Mouse (Mus musculus) liver, embryonic 16.5 days (tissue): ENCODE data around the gene Tesk2. TPM values are rescaled to one million over a fixed set of nuclear protein-coding genes. Genes with fewer than 3 reads are reported as not detected.

Source experiments
- ATAC-seq: fragments of 200-750 bp; cut with Nextera tagmentation; 2 replicates; pipeline ENCODE4 v1.8.0; 2017; ENCODE audit warnings: low read depth, mild to moderate bottlenecking, moderate number of reproducible peaks, moderate library complexity
- H3K27ac ChIP-seq: fragments of 300-500 bp; sonication (generic); 2 replicates; pipeline ENCODE4 v1.5.1; 2014; ENCODE audit warnings: mild to moderate bottlenecking, low read length
- H3K27me3 ChIP-seq: fragments of 300-500 bp; sonication (generic); 2 replicates; pipeline ENCODE4 v1.6.1; 2014; ENCODE audit warnings: low read depth, low read length, mixed read lengths; ENCODE audit not compliant: control insufficient read depth, insufficient read depth
- H3K36me3 ChIP-seq: fragments of 300-500 bp; sonication (generic); 2 replicates; pipeline ENCODE4 v1.6.1; 2014; ENCODE audit warnings: mild to moderate bottlenecking; ENCODE audit not compliant: control insufficient read depth, insufficient read depth
- H3K4me1 ChIP-seq: fragments of 300-500 bp; sonication (generic); 2 replicates; pipeline ENCODE4 v1.6.1; 2014; ENCODE audit warnings: low read depth, low read length, mixed read lengths; ENCODE audit not compliant: control insufficient read depth
- H3K4me2 ChIP-seq: fragments of 300-500 bp; sonication (generic); 2 replicates; pipeline ENCODE4 v1.6.1; 2014; ENCODE audit warnings: low read depth, low read length, mixed read lengths
- H3K4me3 ChIP-seq: fragments of 300-500 bp; sonication (generic); 2 replicates; pipeline ENCODE4 v1.5.1; 2014; ENCODE audit warnings: low read depth, mild to moderate bottlenecking, low read length
- H3K9ac ChIP-seq: fragments of 300-500 bp; sonication (generic); 2 replicates; pipeline ENCODE4 v1.6.1; 2014; ENCODE audit warnings: low read depth, low read length
- H3K9me3 ChIP-seq: fragments of 300-500 bp; sonication (generic); replicated peaks from 2 replicates; pipeline ENCODE4 v1.6.1; 2016; ENCODE audit warnings: low read length; ENCODE audit not compliant: control insufficient read depth
- WGBS: fragments of 180-500 bp; shearing (Covaris S2); extraction: QIAGEN DNeasy Blood & Tissue Kit; methylation state at CpG from one replicate; pipeline ENCODE4 v1.1.7; 2014; ENCODE audit not compliant: insufficient replicate concordance; 5-methylcytosine and 5-hydroxymethylcytosine counted together
- polyA plus RNA-seq: library from polyadenylated mRNA; unstranded; fragments of >200 nt; fragmentation: Nextera tagmentation; extraction: Ambion mirVana; gene quantifications from 2 replicates; pipeline ENCODE4 v1.2.1, GENCODE M21; 2015

The Tesk2 gene
- polyA plus RNA-seq, 1 experiment from 2014 or later = 5.9 TPM

DNA sequence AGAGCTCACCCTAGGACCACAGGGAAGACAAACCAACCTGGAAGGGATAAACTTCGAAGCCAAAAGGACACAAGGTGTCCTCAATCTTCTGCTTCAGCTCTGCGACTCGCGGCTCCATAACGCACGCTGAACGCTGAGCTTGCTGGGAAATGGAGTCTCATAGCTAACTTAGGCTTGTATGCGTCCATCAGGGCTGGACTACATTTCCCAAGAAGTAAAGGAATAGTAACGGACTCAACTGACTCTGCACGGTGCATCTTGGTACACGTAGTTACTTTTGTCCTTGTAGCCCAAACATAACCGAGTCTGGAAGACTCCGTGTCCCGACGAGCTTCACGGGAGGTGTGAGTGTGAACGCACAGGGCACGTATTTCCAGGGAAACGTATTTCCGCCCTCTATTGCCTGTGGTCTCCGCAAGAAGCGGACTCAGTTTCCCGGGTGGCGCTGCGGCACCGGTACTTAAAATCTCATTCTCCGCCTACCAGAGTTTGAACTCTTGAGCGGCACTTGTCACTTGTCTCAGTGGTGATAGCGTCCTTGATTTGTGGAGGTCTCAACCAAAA is 12.5 kb upstream of the Tesk2 start, which contains the start of the genes Mmachc and Ccdc163:
Gene Mmachc (minus strand): TSS at position 206 of the 564 bp plus-strand sequence.
Gene Ccdc163 (plus strand): TSS at position 309 of the 564 bp plus-strand sequence.
- H3K4me3 ChIP-seq = peak within 1 kb of the TSS; percentile 73
- peak within 1 kb of the TSS; percentile 69 for H3K9ac ChIP-seq
- peaks cover 13% of the 10 kb centered on the region for H3K4me1 ChIP-seq
- no peaks in the 10 kb centered on the region for H3K9me3 ChIP-seq
- H3K4me2 ChIP-seq = peak within 1 kb of the TSS; percentile 91
- no peaks in the 10 kb centered on the region for H3K36me3 ChIP-seq
- peak; percentile 98 for ATAC-seq
- H3K27me3 ChIP-seq = no peaks in the 10 kb centered on the region
- WGBS = under 1% methylated on average over 29 of the region's 29 CpGs
- peak within 1 kb of the TSS; percentile 56; the same call in 1 of the 2 replicates for H3K27ac ChIP-seq

DNA sequence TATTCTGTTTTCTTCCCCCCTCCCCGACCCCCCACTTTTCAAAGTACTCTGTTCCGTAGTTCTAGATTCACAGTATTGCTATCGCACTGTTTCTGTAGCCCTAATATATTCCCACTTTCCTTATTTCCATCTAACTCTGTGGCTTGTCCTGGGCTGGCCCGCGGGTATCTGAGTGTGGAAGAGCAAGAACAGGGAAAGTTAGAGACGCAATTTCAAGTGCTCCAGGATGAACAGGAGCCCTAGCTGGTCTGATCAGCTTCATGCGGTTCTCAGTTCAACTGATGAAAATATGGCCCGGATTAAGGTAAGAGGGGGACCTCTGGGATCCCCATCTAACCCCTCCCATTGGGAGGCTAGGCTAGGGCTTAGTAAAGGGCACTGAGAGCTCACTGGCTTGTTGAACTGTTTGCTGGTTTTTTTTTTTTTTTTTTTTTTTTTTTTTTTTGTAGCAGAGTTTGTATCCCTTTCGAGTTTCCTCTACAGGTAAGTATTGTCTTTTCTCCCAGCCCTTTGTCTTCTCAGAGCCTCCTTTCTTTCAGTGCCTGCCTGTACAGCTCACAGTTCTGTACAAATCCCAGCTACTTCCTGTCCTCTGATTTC is 11.9 kb upstream of the Tesk2 start:
- ATAC-seq = no peak
- H3K27ac ChIP-seq = peak overlapping the region; percentile 50; the same call in 1 of the 2 replicates

DNA sequence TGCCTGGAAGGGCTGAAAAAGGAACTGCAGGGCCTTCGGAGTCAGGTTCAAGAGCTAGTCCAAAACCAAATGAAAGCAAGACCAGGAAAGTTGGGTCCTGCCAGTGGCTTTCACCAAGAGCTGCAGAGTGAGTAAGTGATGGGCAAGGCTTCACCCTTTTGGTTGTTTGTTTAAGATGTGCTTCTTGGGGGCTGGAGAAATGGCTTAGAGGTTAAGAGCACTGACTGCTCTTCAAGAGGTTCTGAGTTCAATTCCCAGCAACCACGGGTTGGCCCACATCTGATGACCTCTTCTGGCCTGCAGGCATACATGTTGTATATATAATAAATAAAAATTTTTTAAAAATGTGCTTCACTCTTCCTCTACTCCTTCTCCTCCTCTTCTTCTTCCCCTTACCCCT is 10.6 kb upstream of the Tesk2 start:
- Histone ChIP-seq H3K27ac (no peak overlapping the region), H3K36me3 (no peaks in the 10 kb centered on the region), H3K9me3 (no peaks in the 10 kb centered on the region), H3K9ac (no peak overlapping the region), H3K4me2 (no peak overlapping the region), H3K4me1 (peaks cover 13% of the 10 kb centered on the region), H3K27me3 (no peaks in the 10 kb centered on the region), H3K4me3 (no peak overlapping the region)
- ATAC-seq = no peak
- 81% methylated on average over 2 of the region's 2 CpGs for WGBS

More for the DNA sequence above, 11.9 kb upstream of the Tesk2 start:
- Histone ChIP-seq H3K4me2 (peak overlapping the region; percentile 91), H3K36me3 (no peaks in the 10 kb centered on the region), H3K4me1 (peaks cover 13% of the 10 kb centered on the region), H3K4me3 (peak overlapping the region; percentile 73), H3K9ac (peak overlapping the region; percentile 66), H3K27me3 (no peaks in the 10 kb centered on the region), H3K9me3 (no peaks in the 10 kb centered on the region)
- WGBS = 4% methylated on average over 9 of the region's 9 CpGs

DNA sequence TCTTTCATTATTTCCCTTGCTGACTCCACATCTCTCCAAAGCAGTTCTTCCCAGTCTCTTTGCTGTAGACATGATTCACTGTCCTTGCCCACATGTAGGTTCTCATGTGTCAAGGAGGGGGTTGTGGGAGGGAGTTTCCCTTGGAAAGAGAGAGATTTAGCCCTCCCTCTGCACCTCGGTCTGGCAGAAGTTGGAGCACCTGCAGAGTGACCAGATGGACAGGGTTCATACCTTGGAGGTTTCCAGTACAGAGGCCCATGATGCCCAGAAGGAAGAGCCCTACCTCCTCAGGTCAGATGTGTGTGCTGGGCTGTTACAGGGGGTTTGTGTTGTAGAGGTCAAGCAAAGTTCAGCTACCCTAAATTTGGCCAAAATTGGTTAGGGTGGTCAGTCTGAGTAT is 8.2 kb upstream of the Tesk2 start:
- Histone ChIP-seq H3K4me1 (peaks cover 9% of the 10 kb centered on the region), H3K27me3 (no peaks in the 10 kb centered on the region), H3K4me2 (no peak overlapping the region), H3K27ac (no peak overlapping the region), H3K9me3 (no peaks in the 10 kb centered on the region), H3K4me3 (no peak overlapping the region), H3K36me3 (no peaks in the 10 kb centered on the region), H3K9ac (no peak overlapping the region)
- no peak for ATAC-seq
- WGBS = 64% methylated on average over 1 of the region's 1 CpGs

DNA sequence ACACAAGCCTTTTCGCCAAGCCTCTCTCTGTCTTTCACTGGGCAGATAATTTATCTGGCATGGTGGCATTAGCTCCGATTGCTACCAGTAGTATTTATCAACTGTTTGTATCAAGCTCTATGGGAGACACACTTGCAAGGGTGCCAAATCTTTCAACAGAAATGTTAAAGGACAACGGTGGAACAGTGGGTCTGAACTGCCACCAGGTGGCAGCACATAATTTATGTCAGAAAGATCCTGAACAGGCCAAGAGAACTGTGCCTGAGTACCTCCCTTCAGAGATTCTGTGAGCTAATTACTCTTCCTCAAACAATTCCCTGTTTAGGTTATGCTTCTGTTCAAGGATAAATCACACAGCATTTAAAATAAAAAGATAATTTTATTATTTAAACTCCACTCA is 1.4 kb upstream of the Tesk2 start:
- Histone ChIP-seq H3K4me3 (no peak overlapping the region), H3K36me3 (no peaks in the 10 kb centered on the region), H3K4me2 (no peak overlapping the region), H3K27me3 (peaks cover 2% of the 10 kb centered on the region; the same call in 1 of the 2 replicates), H3K9ac (no peak overlapping the region), H3K27ac (no peak overlapping the region), H3K9me3 (no peaks in the 10 kb centered on the region), H3K4me1 (peaks cover 16% of the 10 kb centered on the region)
- ATAC-seq = no peak
- WGBS = 15% methylated on average over 3 of the region's 3 CpGs

DNA sequence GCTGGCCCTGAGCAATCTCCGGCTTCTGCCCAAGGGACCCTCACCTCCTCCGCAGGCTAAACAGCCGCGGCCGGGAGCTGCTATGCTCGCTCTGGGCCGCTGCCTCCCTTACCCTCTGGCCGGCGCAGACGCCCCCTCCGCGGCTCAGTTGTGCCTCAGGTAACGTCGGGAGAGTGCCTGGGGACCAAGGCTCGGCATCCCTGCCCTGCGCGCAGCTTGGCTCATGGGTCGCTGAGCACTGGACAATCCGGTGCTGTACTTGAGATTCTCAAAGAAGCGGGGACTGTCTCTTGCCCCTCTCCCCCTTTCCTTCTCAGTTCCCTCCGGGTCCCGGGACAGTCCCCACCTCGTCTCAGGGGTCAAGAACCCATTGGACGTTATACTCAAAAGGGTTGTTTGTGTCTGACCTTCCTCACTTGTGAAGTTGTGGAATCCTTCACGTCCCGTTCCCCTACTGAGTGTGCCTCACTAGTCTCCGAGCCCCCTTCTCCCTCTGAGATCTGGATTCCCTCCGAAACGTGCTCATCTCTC is 415 bp downstream of the Tesk2 start:
- H3K9ac ChIP-seq = peak overlapping the region; percentile 87
- no peak; the same call in 1 of the 2 replicates for ATAC-seq
- H3K4me3 ChIP-seq = peak overlapping the region; percentile 78
- H3K36me3 ChIP-seq = no peaks in the 10 kb centered on the region
- peak overlapping the region; percentile 70 for H3K27ac ChIP-seq
- WGBS = 1% methylated on average over 29 of the region's 29 CpGs
- H3K4me1 ChIP-seq = peaks cover 16% of the 10 kb centered on the region
- no peaks in the 10 kb centered on the region for H3K9me3 ChIP-seq
- H3K4me2 ChIP-seq = peak overlapping the region; percentile 93
- peaks cover 2% of the 10 kb centered on the region; the same call in 1 of the 2 replicates for H3K27me3 ChIP-seq

DNA sequence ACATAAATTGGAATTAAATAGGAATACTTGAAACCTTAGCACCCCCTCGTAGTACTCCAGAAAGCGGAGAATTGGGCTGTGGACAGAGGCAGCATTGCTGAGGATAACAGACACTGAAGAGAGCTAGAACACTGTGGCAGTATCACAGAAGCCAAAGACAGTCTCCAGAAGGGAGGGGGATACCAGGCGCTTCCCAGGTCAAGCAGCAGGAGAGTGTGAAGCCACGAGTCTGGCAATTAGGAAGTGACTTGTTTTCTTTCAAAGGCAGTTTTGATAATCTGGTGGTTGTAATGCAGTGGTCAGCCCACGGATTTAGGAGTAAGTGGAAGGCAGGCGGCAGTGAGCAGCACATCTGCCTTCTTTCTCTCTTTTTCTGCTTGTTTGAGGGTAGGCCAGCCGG is 1.5 kb downstream of the Tesk2 start:
- peak overlapping the region; percentile 93 for H3K4me2 ChIP-seq
- no peaks in the 10 kb centered on the region for H3K9me3 ChIP-seq
- H3K36me3 ChIP-seq = no peaks in the 10 kb centered on the region
- no peak overlapping the region for H3K27ac ChIP-seq
- 48% methylated on average over 7 of the region's 7 CpGs for whole genome bisulfite sequencing
- H3K9ac ChIP-seq = no peak overlapping the region
- ATAC-seq = no peak
- H3K4me3 ChIP-seq = peak overlapping the region; percentile 78
- H3K27me3 ChIP-seq = peaks cover 2% of the 10 kb centered on the region; the same call in 1 of the 2 replicates
- H3K4me1 ChIP-seq = peaks cover 16% of the 10 kb centered on the region

DNA sequence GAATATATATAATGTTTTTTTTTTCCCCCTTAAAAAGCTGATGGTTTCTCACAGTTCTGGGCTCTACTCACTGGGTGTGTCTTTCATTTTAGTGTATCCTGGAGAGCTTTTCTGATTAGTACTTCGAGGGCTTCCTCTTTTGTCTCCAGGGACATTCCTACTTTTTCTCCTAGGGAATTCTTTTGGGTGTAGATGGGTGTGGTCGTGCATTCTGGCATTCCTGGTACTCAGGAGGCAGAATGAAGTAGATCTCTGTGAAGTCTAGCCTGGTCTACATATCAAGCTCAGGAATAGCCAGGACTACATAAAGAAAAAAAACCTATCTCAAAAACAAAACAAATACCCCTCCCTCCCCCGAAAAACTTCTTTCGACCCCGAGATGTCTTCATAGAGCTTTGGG is 4.7 kb downstream of the Tesk2 start:
- Histone ChIP-seq H3K4me3 (no peak overlapping the region), H3K27me3 (peaks cover 2% of the 10 kb centered on the region; the same call in 1 of the 2 replicates), H3K9ac (no peak overlapping the region), H3K4me1 (peaks cover 9% of the 10 kb centered on the region), H3K36me3 (no peaks in the 10 kb centered on the region), H3K4me2 (no peak overlapping the region), H3K27ac (no peak overlapping the region), H3K9me3 (no peaks in the 10 kb centered on the region)
- 61% methylated on average over 5 of the region's 5 CpGs for WGBS
- no peak for ATAC-seq

DNA sequence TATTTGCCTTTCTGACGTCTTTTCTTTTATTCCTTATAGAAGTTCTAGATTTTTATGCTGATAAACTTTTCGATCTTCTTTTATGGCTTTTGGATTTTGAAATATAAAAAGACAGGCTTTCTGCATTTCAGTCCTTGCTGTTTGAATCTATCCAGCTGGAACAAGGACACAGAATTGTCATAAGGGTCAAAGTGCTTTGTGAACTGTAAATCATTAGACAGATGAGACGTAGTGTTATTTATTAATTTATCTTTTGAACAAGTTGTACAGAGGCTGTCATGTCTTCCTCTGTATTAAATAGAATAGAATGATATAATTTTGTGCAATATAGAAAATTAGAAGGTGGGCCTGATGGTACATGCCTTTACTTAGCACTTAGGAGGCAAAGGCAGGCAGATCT is 6.7 kb downstream of the Tesk2 start:
- ATAC-seq = no peak
- no peaks in the 10 kb centered on the region for H3K9me3 ChIP-seq
- peaks cover under 1% of the 10 kb centered on the region for H3K4me1 ChIP-seq
- H3K4me3 ChIP-seq = no peak overlapping the region
- no peaks in the 10 kb centered on the region for H3K27me3 ChIP-seq
- H3K4me2 ChIP-seq = no peak overlapping the region
- H3K36me3 ChIP-seq = no peaks in the 10 kb centered on the region
- H3K27ac ChIP-seq = no peak overlapping the region
- H3K9ac ChIP-seq = no peak overlapping the region
- 48% methylated on average over 3 of the region's 3 CpGs for WGBS
